Mouse (Mus musculus) urinary bladder, postnatal 14 days (tissue): ENCODE measurements around the gene C2.
A peak's percentile ranks its signal among the peaks of the same experiment; 100 is the strongest.
"Not testable (repeated sequence)": the region's sequence is repeated elsewhere in the genome, so short reads cannot be mapped to it uniquely, and the experiment has no call there.

Experiments used
- DNase-seq: peaks from one replicate; pipeline ENCODE4 v3.0.0; 2021; ENCODE audit warnings: low spot score

The C2 gene

DNA sequence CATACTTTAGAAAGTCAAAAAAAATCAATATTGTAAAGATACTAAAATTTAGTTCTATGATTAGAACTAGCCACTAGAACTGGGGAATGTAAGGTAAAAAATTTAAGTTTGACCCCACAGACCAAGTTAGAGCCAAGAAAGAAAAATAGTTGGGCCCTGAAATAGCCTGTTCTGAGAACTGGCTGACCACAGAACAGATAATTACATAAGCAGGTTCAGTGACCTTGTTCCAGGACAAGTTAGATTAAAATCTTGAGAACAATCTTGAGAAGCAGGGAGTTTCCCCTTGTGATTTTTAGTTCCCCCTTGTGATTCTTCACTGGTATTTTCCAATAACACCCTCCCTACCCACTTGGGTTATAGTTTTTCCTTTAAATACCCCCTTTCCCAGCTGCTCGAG is 67.3 kb downstream of the C2 start:
- not testable (repeated sequence) for DNase-seq

DNA sequence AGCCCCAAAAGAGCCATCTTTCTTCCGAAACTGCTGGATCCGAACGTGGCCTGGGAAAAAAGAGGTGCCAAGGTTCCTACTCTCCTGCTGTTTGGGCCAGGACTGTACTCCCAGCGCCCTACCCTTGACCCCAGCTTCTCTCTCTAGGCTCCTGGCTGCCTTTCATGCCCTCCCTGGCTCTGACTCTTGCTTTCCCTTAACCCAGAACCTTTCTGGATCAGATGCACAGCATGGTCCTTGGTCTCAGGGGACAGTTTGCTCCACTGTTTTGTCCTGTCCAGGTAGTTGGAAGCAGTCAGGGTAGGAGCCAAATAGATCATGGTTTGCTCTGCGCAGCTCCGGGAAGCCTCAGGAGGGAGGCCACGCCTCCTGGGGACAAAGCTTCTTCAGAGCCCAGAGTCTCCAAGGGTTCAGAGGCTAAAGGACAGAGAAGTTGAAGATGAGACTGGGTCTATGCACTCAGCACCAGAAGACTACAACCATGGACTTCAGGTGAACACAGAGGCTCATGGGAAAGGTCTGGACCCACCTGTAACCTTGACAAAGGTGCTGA is 83.2 kb downstream of the C2 start:
- no peak for DNase-seq

DNA sequence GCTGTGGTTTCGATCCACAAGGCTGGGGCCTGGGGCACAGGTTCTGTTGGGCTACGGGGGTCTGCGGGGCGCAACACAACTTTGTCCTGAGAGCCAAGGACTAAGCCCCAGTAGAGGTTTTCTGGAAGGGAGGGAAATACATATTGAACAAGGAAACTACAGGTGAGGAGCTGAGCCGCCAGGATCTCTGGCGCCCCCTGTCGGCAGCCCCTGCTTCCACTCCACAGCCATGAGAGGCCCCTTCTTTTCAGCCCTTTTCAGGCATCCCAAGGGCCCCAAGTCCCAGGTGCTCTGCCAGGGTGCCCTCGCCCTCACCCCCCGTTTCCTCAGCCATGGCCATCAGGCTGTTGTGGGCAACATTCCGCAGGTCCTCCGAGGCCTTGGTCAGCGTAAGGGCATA is 84.3 kb downstream of the C2 start:
- peak; percentile 35 for DNase-seq
